Mouse (Mus musculus): ENCODE data around the gene Mgll.

DNA sequence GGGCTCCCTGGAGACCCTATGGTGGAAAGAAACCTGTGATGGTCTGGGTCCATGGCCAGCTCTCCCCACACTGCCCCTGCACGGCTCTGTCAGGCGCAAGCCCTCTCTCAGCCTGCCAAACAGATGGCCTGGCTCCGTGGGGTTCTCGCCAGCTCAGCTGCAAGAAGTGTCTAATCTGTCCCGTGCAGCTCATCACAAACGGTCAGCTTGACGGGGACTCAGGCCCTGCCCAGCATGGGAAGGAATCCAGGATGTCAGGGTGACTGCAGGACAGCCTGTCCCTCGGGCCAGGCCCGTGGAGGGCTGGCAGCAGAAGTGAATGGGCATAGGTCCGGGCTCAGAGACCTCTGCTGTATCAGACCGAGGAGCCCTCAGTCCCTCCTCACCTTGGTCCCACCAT, 97.7 kb downstream of the Mgll start:
- TF ChIP-seq POLR2A (IDR thresholded peaks at IDR 0.05; ENCODE audit: insufficient read depth, low read depth, low read length), result no peak
- no peak for TF ChIP-seq CTCF (IDR thresholded peaks at IDR 0.05; ENCODE audit: insufficient read depth, low read depth, low read length)

All from olfactory bulb, adult 2 months (tissue).